Mouse (Mus musculus) lung, embryonic 14.5 days (tissue): ENCODE measurements at regions not wholly inside any gene's neighbourhood (a gene's known extent, or its start where the extent isn't known, plus 50 kb on each side); places are given as distances from the start of the nearest gene placed in this dataset.

ENCODE experiments used
- ATAC-seq: fragments of 200-750 bp; cut with Nextera tagmentation; 2 replicates; pipeline ENCODE4 v1.8.0; 2017; ENCODE audit warnings: mild to moderate bottlenecking, moderate TSS enrichment, moderate library complexity; ENCODE audit not compliant: insufficient read depth
- DNase-seq: peaks from one replicate; pipeline ENCODE4 v3.0.0-alpha.2; 2015
- H3K27ac ChIP-seq: fragments of 300-500 bp; sonication (generic); 2 replicates; pipeline ENCODE4 v1.5.1; 2014; ENCODE audit warnings: low read depth, mild to moderate bottlenecking, moderate library complexity
- H3K27me3 ChIP-seq: fragments of 300-500 bp; sonication (generic); 2 replicates; pipeline ENCODE4 v1.6.1; 2014; ENCODE audit warnings: low read length, control low read depth; ENCODE audit not compliant: insufficient read depth
- H3K36me3 ChIP-seq: fragments of 300-500 bp; sonication (generic); 2 replicates; pipeline ENCODE4 v1.6.1; 2014; ENCODE audit warnings: control low read depth; ENCODE audit not compliant: insufficient read depth
- H3K4me1 ChIP-seq: fragments of 300-500 bp; sonication (generic); 2 replicates; pipeline ENCODE4 v1.6.1; 2014; ENCODE audit warnings: antibody characterized with exemption, control low read depth; ENCODE audit not compliant: insufficient read depth
- H3K4me2 ChIP-seq: fragments of 300-500 bp; sonication (generic); 2 replicates; pipeline ENCODE4 v1.6.1; 2014; ENCODE audit warnings: mild to moderate bottlenecking
- H3K4me3 ChIP-seq: fragments of 300-500 bp; sonication (generic); 2 replicates; pipeline ENCODE4 v1.5.1; 2014; ENCODE audit warnings: low read depth, low read length
- H3K9ac ChIP-seq: fragments of 300-500 bp; sonication (generic); 2 replicates; pipeline ENCODE4 v1.6.1; 2014
- H3K9me3 ChIP-seq: fragments of 300-500 bp; sonication (generic); 2 replicates; pipeline ENCODE4 v1.6.1; 2016; ENCODE audit warnings: low read depth, low read length, control low read depth
- CTCF ChIP-seq: IDR thresholded peaks from 2 replicates; pipeline ENCODE4 v1.5.1; 2016; ENCODE audit warnings: antibody characterized with exemption, low read depth
- WGBS: fragments of 180-500 bp; shearing (Covaris S2); extraction: QIAGEN DNeasy Blood & Tissue Kit; methylation state at CpG from one replicate; pipeline ENCODE4 v1.1.7; 2014; 5-methylcytosine and 5-hydroxymethylcytosine counted together

GRCm38 (mm10) chr2:123023918-123024317, 258.9 kb downstream of the Sqor start:
- Histone ChIP-seq H3K9ac (no peak overlapping the region), H3K27ac (no peak overlapping the region), H3K27me3 (no peaks in the 10 kb centered on the region), H3K9me3 (no peaks in the 10 kb centered on the region), H3K4me3 (no peak overlapping the region), H3K4me1 (no peaks in the 10 kb centered on the region), H3K4me2 (no peak overlapping the region), H3K36me3 (no peaks in the 10 kb centered on the region)
- no peak for ATAC-seq
- no peak for DNase-seq
- no peak for TF ChIP-seq CTCF
- WGBS, result 29% methylated on average over 4 of the region's 4 CpGs

DNA sequence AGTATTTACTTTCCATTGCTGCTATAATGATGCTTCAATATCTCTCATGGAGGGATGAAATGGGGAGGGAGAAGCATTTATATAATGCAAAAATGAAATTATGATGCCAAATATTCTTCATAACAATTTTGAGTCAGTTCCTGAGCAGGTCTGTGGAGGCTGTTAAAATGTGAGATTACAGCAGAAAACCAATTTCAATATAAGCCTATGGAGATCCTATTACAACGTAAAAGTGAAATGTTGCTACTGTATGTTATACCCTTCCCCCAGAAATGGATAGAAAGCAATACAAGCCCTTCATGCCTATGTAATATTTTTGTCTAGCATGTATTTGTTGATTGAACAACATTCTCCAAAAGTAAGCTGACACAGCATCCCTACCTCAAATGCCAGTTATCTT, 259.3 kb downstream of the Sqor start:
- Histone ChIP-seq H3K27ac (no peak overlapping the region), H3K4me2 (no peak overlapping the region), H3K4me1 (no peaks in the 10 kb centered on the region), H3K27me3 (no peaks in the 10 kb centered on the region), H3K9ac (no peak overlapping the region), H3K4me3 (no peak overlapping the region), H3K36me3 (no peaks in the 10 kb centered on the region), H3K9me3 (no peaks in the 10 kb centered on the region)
- DNase-seq, result no peak
- no peak for TF ChIP-seq CTCF
- no peak for ATAC-seq
- 82% methylated on average over 1 of the region's 1 CpGs for WGBS

GRCm38 (mm10) chr2:123024976-123025585, 260.0 kb downstream of the Sqor start:
- no peak for DNase-seq
- no peak for TF ChIP-seq CTCF
- 82% methylated on average over 4 of the region's 4 CpGs for WGBS

GRCm38 (mm10) chr2:123047321-123047720, 282.3 kb downstream of the Sqor start:
- Histone ChIP-seq H3K4me2 (no peak overlapping the region), H3K27ac (no peak overlapping the region), H3K36me3 (no peaks in the 10 kb centered on the region), H3K9me3 (no peaks in the 10 kb centered on the region), H3K4me3 (no peak overlapping the region), H3K27me3 (no peaks in the 10 kb centered on the region), H3K4me1 (no peaks in the 10 kb centered on the region), H3K9ac (no peak overlapping the region)
- ATAC-seq (no peak), DNase-seq (no peak)
- TF ChIP-seq CTCF, result no peak

More at GRCm38 (mm10) chr2:123024976-123025585, 260.0 kb downstream of the Sqor start:
- ATAC-seq, result no peak
- Histone ChIP-seq H3K4me2 (no peak overlapping the region), H3K4me3 (no peak overlapping the region), H3K4me1 (no peaks in the 10 kb centered on the region), H3K27ac (no peak overlapping the region), H3K27me3 (no peaks in the 10 kb centered on the region), H3K36me3 (no peaks in the 10 kb centered on the region), H3K9me3 (no peaks in the 10 kb centered on the region), H3K9ac (no peak overlapping the region)

DNA sequence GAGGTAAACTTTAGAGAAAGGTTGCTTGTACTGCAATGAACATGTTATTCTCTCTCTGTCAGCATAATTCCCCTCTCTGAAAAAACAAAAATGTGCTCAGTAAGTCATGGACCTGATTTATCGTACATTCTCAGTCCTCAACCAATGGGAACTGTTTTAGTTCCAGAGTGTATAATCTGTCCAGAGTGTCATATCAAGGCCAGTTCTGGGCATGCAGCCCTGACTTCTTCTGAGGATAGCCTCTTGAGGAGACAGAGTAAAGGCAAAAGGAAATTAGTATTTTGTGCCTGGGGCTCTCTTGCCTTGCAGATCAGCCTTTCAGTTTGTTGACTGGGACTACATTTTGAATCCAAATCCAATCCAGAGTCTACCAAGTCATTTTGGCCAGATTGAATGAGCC, 299.6 kb downstream of the Sqor start:
- H3K9ac ChIP-seq, result no peak overlapping the region
- H3K27me3 ChIP-seq, result no peaks in the 10 kb centered on the region
- no peak for ATAC-seq
- H3K4me2 ChIP-seq, result no peak overlapping the region
- no peaks in the 10 kb centered on the region for H3K4me1 ChIP-seq
- H3K36me3 ChIP-seq, result no peaks in the 10 kb centered on the region
- TF ChIP-seq CTCF, result no peak
- no peak overlapping the region for H3K27ac ChIP-seq
- no peak overlapping the region for H3K4me3 ChIP-seq
- WGBS, result 73% methylated on average over 1 of the region's 1 CpGs
- no peak for DNase-seq
- H3K9me3 ChIP-seq, result no peaks in the 10 kb centered on the region

DNA sequence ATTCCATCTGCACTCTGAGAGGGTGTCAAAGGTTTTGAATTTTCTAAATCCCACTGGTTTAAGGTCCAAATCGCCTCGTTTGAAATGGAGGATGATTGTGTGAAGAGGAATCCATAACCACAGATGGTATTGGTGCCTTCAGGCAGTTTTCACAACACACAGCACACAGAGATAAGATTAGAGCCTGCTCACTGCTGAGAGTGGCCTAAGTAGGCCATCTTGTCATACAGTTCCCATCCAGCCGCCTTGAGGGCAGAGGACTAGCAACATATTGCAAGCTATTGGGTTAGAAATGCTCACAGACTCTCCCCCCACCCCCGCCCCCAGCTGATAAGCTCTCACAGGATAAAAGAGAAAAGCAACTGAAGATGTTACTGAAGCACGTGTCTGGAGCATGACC, 303.8 kb downstream of the Sqor start:
- ATAC-seq (peak; percentile 62; the same call in 1 of the 2 replicates), DNase-seq (peak; percentile 5)
- no peaks in the 10 kb centered on the region for H3K9me3 ChIP-seq
- no peaks in the 10 kb centered on the region for H3K36me3 ChIP-seq
- no peak overlapping the region for H3K4me3 ChIP-seq
- 26% methylated on average over 5 of the region's 5 CpGs for WGBS
- H3K27me3 ChIP-seq, result no peaks in the 10 kb centered on the region
- H3K27ac ChIP-seq, result no peak overlapping the region
- no peaks in the 10 kb centered on the region for H3K4me1 ChIP-seq
- no peak overlapping the region for H3K4me2 ChIP-seq
- no peak overlapping the region for H3K9ac ChIP-seq
- no peak for TF ChIP-seq CTCF

- WGBS, result 85% methylated on average over 2 of the region's 2 CpGs
- no peak overlapping the region for H3K27ac ChIP-seq
- no peak for DNase-seq
- no peaks in the 10 kb centered on the region for H3K4me1 ChIP-seq
- H3K4me2 ChIP-seq, result no peak overlapping the region
- no peak for TF ChIP-seq CTCF
- no peak for ATAC-seq
- no peaks in the 10 kb centered on the region for H3K27me3 ChIP-seq
- H3K4me3 ChIP-seq, result no peak overlapping the region
- no peaks in the 10 kb centered on the region for H3K36me3 ChIP-seq
- H3K9ac ChIP-seq, result no peak overlapping the region
- no peaks in the 10 kb centered on the region for H3K9me3 ChIP-seq
Measured at GRCm38 (mm10) chr2:123072653-123073052, 307.6 kb downstream of the Sqor start.
